Mouse (Mus musculus) heart, postnatal 4 days (tissue): Measurements from ENCODE around the gene Morn3. TPM values are rescaled to one million over a fixed set of nuclear protein-coding genes. Genes with fewer than 3 reads are reported as not detected.

Experiments
- DNase-seq: peaks from one replicate; pipeline ENCODE4 v3.0.0; 2021
- total RNA-seq, 2 experiments: library from RNA; stranded (reverse); gene quantifications; 2 replicates each; pipeline ENCODE4 v1.2.3; 2021

The Morn3 gene
- total RNA-seq, 2 experiments from 2014 or later = not detected

DNA sequence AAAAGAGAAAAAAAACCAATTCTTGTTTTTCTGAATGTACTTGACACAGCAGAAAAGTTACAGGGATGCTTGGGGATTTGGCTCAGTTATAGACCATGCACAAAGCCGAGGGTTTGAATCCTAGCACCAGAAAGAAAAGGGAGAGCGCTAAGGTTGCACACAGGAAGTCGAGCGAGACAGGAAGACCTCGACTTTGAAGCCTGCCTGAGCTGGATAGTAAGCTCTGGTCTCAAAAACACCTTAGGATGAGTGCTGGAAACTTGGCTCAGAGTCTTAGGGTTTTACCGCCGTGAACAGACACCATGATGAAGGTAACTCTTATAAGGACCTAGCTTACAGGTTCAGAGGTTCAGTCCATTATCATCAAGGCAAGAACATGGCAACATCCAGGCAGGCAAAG is 25.4 kb downstream of the Morn3 start:
- DNase-seq = no peak

DNA sequence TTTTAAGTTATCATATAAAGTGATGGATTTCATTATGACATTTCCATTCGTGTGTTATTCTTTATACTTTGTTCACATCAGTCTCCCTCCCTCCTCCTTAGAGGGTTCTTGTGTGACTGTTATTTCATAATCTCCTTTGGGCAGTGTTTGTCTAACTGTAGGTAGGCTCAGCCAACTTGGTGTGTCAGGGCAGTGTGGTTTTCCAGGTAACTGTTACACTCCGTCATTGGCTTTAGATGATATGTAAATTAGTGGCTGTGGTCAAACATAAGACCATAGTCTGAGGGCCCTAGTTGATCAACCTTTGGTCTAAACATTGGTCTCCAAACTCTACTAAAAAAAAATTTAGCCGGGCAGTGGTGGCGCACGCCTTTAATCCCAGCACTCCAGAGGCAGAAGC is 26.4 kb downstream of the Morn3 start:
- DNase-seq = no peak

DNA sequence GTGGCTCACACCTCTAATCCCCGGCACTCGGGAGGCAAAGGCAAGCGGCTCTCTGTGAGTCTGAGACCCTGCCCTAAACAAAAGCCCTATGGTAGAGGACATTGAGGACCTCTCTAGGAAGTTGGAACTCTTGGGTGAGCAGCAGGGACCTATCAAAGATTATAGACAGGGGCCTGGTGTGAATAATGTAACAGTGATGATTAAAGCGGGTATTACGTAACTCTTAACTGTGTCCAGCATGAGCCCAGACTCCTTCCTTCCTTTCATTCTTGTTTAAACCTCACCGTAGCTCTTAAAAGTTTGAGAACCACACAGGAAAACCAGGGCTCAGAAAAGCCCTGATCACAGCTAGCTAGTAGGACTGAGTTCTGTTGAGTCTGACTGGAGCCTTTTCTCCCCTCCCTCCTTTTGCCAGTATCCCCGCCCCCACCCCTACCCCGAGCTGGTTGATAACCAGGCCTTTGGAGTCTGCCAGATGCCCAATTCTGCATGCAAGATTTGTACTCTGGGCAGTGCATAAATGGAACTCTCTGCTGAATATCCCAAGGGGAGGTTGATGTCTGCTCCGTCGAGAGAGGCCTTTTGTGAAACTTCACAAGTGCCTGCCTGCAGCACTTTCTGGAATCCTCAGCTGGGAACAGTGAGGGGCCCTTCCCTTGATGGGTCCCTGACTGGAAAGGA is 27.3 kb downstream of the Morn3 start:
- DNase-seq = peak; percentile 29

DNA sequence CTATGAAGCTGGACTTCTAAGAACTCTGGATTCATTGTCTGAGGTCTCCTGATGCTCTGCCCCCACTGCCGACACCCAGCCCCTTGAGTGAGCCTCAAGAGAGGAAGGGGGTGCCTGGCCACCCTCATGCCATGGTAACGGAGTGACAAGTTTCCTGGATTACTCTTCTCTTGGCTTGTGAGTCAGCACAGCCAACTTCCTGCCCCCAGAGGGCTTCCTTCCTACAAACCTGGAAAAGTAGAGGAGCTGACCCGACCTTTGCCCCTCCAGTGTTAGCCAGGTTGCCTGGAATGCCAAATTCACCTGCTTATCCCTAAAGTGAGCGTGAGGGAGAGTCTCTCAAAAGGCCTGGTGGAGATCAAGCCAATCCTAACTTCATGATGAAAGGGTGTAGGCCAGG is 29.3 kb downstream of the Morn3 start:
- DNase-seq = no peak

DNA sequence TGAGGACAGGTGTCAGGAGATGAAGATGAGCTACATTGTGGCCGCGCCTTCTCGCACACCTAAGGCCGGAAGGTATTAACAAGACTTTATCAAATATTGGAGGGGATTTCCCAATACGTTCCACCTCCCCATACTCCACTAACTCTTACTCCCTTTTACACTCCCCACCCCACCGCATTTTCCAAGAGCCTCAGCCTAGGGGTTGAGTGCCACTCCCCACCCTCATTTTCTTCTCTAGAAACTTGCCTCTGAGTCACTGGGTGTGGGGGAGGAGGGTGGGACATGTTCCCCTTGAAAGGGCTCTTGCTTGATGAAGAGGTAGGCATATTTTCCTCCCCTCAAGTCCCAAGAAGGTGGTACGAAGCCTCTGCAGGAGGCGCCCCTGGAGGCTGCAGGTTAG is 30.9 kb downstream of the Morn3 start:
- no peak for DNase-seq

DNA sequence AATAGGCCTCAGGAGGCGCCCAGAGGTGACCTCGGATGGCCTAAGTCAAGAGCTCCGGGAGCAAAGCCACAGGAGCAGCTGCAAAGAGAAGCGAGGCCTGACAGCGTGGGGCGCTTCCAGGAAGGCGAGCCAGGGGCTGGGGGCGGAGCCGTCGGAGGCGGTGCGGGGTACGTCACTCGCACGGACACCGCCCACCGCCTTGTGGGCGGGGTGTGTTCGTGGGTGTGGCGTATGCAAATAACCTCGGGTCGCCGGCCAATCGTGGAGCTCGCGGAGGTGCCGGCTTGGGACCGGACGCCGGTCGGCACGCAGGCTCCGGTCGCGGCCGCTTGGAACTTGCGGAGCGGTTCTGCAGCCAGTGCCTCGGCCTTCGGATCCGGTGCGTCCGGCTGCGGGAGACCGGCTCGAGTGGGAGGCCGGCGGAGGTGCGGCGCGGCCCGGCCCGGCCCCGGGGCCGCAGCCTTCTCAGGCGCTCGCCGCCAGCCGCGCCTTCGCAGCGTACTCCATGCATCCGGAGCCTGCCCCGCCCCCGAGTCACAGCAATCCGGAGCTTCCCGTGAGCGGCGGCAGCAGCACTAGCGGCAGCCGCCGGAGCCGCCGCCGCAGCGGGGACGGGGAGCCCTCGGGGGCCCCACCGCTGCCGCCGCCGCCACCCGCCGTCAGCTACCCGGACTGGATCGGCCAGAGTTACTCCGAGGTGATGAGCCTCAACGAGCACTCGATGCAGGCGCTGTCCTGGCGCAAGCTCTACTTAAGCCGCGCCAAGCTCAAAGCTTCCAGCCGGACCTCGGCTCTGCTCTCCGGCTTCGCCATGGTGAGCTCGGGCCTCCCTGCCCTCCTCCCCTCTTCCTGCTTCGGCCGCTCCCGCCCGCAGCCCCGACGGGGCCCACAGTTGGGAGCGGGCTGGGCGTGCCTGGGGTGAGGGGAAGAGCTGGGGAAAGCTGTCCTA is 31.8 kb downstream of the Morn3 start, which contains the start of gene Orai1:
Gene Orai1 (plus strand): TSS at position 322 of the 949 bp plus-strand sequence.
- peak; percentile 99 for DNase-seq

DNA sequence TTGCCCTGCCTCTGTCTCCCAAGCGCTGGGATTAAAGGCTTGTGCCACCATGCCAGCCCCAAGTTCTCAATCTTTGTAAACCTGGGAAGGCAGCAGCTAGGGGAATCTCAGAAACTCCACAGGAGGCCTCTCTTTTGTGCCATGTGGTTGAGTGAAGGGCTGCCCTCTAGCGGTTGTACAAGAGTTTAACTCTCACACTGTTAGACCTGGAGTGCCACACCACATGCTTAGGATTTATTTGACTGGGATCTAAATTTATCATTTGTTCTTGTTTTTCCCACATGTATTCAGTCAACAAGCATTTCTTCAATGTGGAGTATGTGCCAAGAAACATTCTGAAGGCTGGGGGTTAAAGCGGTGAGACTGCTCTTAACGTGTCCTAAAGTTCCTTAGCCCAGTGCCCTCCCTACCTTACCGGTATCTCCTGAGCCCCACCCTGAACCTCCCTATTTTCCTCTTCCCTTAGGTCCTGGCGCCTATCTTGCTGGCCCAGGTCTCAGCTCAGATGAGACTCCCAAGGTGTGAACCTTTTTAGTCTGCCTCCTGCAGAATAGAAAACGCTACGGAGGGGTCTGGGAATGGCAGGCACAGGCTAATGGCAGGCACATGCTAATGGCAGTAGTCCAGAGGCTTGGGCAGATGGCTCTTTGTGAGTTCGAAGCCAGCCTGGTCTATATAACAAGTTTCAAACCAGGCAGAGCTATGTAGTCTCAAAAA is 33.1 kb downstream of the Morn3 start:
- peak; percentile 78 for DNase-seq

DNA sequence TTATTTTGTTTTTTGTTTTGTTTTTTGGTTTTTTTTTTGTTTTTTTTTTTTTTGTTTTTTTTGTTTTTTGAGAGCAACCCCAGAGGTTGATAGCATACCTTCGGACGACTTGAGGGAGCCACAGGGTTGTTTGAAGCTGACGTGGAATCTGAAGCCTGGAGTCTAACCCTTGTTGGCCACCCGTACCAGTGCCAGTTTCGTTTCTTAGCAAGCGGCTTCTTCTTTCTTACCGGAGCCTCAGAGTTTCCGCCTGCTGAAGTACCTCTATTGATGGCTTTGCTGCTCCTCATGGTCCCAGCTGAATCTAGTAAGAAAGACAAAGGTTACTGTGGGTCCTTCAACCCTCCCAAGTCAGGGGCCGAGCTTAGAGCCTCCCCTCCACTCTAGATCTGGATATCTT is 35.1 kb downstream of the Morn3 start:
- DNase-seq = no peak

DNA sequence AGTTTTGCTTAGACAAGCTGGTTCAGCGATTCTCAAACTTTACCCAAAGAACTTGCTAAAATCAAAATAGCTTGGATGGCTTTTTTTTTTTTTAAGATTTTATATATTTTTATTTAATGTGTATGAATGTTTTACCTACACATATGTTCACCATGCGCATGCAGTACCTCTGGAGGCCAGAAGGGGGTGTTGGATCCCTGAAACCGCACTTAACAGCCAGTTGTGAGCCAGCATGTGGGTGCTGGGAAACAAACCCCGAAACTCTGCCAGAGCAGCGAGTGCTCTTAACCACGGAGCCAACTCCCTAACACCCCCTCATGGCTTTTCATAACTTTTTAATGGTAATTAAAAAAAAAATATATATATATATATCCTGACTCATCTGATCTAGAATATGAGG is 36.0 kb downstream of the Morn3 start:
- DNase-seq = no peak

DNA sequence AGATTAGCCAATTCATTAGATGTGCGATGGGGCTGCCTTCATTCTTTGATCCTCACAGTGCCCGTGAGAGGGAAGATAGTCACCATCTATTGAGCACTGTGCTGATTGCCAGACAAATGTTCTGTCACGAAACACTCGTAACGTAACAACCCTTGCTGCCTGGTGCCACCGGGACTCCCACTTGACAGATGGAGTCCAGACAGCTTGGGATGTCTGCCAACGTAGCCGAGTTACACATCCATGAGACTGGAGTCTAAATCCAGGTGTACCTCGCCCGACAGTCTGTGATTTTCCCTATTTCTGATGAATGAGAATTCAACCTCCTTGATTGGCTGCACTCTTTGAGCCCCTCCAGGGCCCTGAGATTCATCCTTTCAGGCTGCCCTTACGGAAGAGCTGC is 36.9 kb downstream of the Morn3 start:
- DNase-seq = peak; percentile 51

DNA sequence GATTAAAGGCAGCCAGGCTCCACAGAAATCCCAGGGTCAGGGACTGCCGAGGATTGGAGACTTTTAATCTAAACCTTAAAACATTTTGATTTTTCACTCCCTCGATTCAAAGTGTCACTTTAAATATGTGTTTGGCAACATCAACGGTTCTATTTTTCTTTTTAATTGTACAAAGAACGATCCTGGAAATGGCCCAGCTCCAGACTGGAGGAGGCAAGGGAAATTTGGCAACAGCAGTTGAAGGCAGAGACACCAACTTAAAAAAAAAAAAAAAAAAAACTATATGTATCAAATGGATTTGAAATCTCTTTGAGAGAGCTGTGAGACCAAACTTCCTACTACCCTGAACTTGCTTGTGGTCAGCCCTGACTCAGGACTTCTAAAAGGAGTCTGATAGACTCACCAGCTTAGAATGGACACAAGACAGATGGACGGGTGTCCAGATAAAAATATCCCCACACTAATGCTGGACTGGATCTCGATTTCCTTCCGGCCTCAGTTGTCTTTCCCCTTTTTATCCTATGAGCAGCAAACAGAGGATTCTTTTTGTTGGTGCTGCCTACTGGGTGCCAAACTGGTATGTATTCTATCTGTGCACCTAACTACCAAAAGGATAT is 37.8 kb downstream of the Morn3 start:
- DNase-seq = no peak

DNA sequence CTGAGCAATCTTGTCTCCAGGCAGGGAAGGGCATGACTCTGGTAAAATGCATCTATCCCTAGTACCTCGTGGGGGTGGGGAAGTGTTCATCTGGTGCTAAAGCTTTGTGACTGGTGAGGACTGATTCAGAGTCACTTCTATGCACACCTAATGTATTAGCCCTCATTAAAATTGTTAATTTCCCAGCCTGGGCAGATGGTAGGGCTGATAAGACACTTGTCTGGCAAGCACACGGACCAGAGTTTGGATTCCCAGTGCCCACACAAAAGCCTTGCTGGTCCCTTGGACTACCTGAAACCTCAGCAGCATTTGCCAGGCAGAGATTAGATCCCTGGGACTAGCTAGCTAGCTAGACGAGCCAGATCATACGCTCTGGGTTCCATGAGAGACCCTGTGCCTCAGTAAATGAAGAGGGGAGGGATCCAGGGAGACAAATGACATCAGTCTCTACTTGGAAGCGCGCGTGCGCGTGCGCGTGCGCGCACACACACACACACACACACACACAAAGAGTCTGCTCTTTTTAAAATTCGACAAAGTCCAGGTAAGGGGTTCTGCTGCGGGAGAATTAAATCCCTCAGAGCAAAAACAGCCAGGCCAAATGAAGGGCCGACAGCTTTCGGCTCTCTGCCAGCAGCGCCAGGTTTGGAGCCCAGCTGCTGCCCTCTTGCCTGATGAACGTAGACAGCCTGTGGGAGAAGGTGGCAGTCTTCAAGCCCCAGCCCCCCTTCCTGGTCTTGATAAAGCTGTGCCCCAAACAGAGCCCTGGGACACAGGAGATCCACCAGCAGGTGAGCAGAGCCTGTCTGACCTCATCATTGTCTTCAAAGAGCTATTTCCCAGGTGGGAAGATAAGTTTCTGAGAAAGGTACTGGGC is 40.9 kb downstream of the Morn3 start:
- DNase-seq = peak; percentile 33

DNA sequence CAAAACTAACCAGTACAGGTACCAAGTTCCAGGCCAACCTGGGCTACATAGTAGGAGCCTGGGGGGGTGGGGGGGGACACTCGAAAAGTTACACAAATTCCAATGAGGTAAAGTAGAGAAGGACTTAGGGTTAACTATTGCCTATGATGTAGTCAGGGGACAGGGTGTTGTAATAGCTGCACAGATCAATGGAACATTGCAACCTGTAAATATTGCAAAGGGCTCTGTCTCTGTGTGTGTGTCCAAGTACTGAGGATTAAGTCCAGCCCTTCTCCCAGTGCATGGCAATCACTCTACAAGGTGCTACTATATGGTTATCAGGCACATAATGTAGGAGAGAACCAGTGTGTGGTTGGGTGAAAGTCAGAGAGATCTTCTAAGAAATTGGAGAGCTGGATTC is 45.9 kb downstream of the Morn3 start:
- DNase-seq = no peak

DNA sequence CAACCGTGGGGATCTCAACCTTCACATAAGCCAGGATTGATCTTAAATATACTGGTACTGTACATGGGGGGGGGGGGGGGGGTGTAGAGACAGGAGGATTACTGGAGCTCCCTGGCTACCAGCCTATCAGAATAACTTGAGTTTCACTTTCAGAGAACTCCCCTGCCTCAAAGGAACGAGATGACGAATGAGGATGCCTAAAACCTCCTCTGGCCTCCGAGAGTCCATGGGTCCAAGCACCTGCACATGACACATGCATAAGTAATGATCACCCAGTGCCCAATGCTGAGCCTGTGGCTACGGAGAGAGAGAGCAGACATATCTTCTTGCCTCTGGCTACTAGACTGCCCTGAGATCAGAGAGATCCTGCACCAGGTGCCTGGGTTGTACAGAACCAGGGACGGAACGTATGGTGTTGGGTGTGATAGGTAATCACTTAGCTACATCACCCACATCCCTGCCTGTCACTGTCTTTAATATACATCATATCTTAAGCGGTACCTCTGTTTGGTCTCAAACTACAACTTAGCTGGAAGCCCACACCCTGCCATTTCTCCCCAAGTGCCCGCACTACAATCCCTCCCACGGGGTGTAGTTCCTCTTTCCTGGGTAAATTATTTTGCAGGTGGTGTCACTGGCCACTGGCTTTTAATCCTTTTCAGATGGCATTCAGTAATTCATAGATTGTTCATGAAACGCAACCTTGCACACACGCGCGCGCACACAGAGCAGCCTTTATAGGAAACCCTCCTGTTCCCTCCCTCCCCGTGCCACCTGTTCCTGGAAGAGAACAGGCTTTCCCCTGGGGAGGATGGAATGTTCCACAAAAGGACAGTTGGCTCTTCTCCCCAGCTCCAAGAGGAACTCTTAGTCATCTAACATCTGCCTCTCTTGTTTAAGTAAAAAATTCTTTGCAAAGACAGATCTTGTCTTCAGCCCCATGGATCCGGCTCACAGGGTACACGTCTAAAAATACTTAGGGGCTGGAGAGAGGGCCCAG is 49.3 kb downstream of the Morn3 start:
- DNase-seq = no peak

DNA sequence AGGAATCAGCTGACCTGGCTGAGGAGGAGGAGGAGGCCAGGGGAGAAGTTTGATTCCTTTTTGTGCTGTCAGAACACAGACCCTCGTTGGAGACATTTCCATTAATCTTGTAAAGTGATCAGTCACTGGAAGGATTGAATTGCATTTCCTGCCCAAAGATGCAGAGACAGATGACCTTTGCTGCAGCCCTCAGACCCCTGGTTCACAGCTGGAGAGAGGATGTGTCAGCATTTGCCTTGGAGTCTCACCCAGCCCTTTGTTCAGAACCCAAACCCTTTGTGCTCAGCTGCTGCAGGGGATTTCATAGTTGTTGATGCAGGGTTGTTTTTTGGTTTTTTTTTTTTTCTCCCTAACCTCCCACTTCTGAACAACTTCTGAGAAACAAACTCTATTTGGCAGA is 51.9 kb downstream of the Morn3 start:
- no peak for DNase-seq

DNA sequence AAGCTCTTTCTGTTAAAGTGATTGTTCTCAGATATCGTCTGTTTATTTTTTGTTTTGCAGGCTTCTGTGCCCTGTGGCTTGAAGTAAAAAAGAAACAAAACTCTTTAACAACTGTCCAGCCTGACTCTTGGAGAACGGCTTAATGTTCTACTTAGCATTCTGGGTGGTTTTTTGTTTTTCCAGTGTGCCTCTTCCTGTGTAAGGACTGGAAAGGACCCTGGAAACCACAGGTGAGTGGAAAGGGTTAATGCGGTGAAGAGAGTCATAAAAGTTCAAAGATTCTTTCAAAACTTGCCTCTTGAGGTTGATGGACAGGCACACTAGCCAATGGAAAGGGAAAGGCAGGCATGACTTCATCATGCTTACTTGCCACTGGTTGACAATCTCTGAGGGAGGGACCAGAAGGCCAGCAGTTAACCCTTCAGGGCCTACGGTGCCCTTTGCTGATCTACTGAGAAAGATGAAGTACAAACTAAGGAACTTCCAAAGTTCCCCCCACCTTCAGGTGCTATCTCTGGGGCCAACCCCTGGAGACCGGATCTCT is 52.4 kb downstream of the Morn3 start:
- DNase-seq = peak; percentile 97

DNA sequence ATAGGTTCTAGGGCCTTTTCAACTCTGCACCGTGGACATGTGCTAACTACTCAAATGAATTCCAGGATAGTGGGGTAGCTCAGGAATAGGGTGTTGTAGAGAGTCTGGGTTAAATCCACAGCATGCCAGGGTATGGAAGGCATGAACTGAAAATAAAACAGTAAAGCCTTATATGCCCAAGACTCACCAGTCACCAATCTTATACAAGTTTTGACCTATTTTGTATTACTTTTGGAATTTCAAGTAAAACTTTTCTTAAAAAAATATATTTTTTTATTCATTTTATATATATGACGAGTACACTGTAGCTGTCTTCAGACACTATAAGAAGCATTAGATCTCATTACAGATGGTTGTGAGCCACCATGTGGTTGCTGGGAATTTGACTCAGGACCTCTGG is 53.0 kb downstream of the Morn3 start:
- no peak for DNase-seq

DNA sequence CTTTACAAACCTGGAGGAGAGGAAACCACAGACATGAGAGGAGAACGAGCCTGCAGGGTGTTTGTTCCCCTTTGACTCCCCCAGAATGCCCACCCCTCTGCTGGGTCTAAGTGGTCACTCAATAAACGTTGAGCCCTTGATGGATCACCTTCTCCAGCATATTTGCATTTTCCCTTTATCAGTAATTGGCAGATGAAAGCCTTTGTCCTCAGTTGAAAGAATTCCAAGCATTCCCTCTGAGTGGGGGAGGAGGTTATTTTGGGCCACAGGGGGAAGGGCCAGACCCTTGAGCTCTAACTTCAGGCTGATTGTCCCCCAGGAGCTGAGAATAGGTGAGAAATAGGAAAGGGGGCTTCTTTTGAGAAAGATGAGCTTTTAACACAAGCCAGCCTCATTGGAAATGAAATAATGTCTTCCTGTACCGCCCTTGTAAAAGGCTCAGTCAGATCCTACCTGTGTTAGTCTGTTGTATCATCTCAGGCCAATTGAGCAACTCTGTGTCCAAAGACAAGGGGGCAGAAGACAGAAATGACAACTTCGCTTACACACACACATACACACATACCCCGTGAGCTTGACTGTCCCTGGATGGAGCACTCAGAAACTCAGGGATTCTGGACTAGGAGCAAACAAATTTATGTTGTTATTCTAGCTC is 55.3 kb downstream of the Morn3 start:
- no peak for DNase-seq

DNA sequence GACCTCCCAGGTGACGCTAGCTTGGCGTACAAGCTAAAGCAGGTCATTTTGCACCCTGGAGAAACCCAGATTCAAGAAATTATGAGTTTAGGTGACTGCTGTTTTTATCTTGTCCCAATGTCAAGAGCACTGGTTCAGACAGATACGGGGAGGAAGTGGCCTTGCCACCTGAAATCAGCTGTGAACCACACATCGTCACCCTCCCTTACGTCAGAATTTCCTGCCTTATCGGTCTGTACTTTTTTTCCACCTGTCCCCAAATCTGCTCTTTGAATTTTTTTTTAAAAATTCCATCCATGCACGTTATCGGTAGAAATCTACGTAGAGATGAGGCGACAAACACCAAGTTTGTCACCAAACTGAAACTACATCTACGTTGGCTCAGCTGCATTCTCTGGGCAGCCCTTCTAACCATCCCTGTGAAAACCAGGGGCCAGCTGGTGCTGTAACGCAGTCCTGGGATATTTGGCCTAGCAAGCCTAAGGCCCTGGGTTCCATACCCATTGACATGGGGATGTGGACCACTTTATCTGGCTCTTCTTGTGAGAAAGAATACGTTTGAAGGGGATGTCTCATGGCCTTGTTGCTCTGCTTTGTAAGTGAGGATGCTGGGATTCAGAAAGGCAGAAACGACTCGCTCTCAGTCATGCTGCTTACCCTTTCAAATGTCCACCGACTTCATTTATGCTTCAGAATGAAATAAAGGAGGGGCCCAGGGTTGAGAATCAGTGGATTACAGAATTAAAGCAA is 56.2 kb downstream of the Morn3 start:
- DNase-seq = no peak
